In genomic region chr1:192078406-192078805, GRCm38 (mm10) we compare ENCODE assay signal across 8 mouse cellular contexts. TPM values are rescaled to one million over a fixed set of nuclear protein-coding genes. Genes with fewer than 3 reads are reported as not detected.
DNase-seq lines count a peak whose midpoint lies in the region; ATAC-seq and TF ChIP-seq lines count a peak whose summit lies in the region.

No protein-coding gene starts in this region.

- TF ChIP-seq RAD21 in MEL (IDR thresholded peaks at IDR 0.05; ENCODE audit: low read depth, low read length) = no peak

- H3K9me3 ChIP-seq in MEL (replicated peaks; ENCODE audit: insufficient read depth, low read length) = no peaks in the 10 kb centered on the region
- peaks cover 14% of the 10 kb centered on the region for H3K9me3 ChIP-seq in heart, embryonic 15.5 days (replicated peaks)
- H3K9me3 ChIP-seq in liver, embryonic 13.5 days (replicated peaks) = peaks cover 17% of the 10 kb centered on the region

- peak overlapping the region; percentile 20; the same call in 1 of the 2 replicates for H3K9ac ChIP-seq in MEL (ENCODE audit: control insufficient read depth, low read depth, low read length, poor library complexity, severe bottlenecking)
- H3K9ac ChIP-seq in heart, embryonic 15.5 days = no peak overlapping the region
- no peak overlapping the region for H3K9ac ChIP-seq in liver, embryonic 13.5 days

- H3K27ac ChIP-seq in MEL (ENCODE audit: control insufficient read depth, low read depth, low read length) = peak overlapping the region; percentile 48
- H3K27ac ChIP-seq in heart, embryonic 15.5 days = peak overlapping the region; percentile 74
- H3K27ac ChIP-seq in liver, embryonic 13.5 days = peak overlapping the region; percentile 53
- H3K27ac ChIP-seq in small intestine, adult 2 months (ENCODE audit: insufficient read depth, low read depth, low read length) = peak overlapping the region; percentile 34

- H3K36me3 ChIP-seq in MEL (ENCODE audit: control insufficient read depth in 1 of 2, insufficient read depth in 2 of 2, low read length in 2 of 2) = peaks cover 0 to 5% of the 10 kb centered on the region in 2 experiments; a peak in 1 of 4 replicates
- peaks cover 15% of the 10 kb centered on the region; the same call in 1 of the 2 replicates for H3K36me3 ChIP-seq in heart, embryonic 15.5 days
- H3K36me3 ChIP-seq in liver, embryonic 13.5 days = peaks cover 22% of the 10 kb centered on the region
- no peaks in the 10 kb centered on the region for H3K36me3 ChIP-seq in small intestine, adult 2 months (ENCODE audit: control insufficient read depth, insufficient read depth, low read length)

- peak in 1 of 2 experiments; percentile 7; a peak in 1 of 4 replicates for TF ChIP-seq EP300 in MEL (IDR thresholded peaks at IDR 0.05; ENCODE audit: low read depth in 1 of 2, low read length in 2 of 2)

- TF ChIP-seq CTCF in MEL (IDR thresholded peaks at IDR 0.05 in 2 of 3, conservative IDR thresholded peaks at IDR 0.05 in 1 of 3; ENCODE audit: control insufficient read depth in 1 of 3, insufficient read depth in 1 of 3, low read depth in 2 of 3, low read length in 3 of 3, poor library complexity in 1 of 3, severe bottlenecking in 1 of 3) = no peak
- no peak for TF ChIP-seq CTCF in small intestine, adult 2 months (IDR thresholded peaks at IDR 0.05; ENCODE audit: extremely low read depth, insufficient read length, insufficient replicate concordance, low read depth, low read length)

- H3K4me1 ChIP-seq in MEL (ENCODE audit: control insufficient read depth in 1 of 2, insufficient read depth in 2 of 2, low read length in 2 of 2) = peaks cover 3 to 7% of the 10 kb centered on the region in 2 experiments
- peaks cover 44% of the 10 kb centered on the region for H3K4me1 ChIP-seq in heart, embryonic 15.5 days (replicated peaks)
- peaks cover 41% of the 10 kb centered on the region for H3K4me1 ChIP-seq in liver, embryonic 13.5 days (replicated peaks)
- H3K4me1 ChIP-seq in small intestine, adult 2 months (ENCODE audit: control insufficient read depth, insufficient read depth, insufficient read length, low read length) = peaks cover 25% of the 10 kb centered on the region

- H3K27me3 ChIP-seq in MEL (ENCODE audit: control insufficient read depth in 1 of 2, insufficient read depth in 2 of 2, low read length in 2 of 2) = no peaks in the 10 kb centered on the region
- H3K27me3 ChIP-seq in heart, embryonic 15.5 days = no peaks in the 10 kb centered on the region
- no peaks in the 10 kb centered on the region for H3K27me3 ChIP-seq in liver, embryonic 13.5 days
- no peaks in the 10 kb centered on the region for H3K27me3 ChIP-seq in small intestine, adult 2 months (ENCODE audit: control insufficient read depth, insufficient read depth, low read length)

- H3K4me3 ChIP-seq in MEL (ENCODE audit: control insufficient read depth in 1 of 2, insufficient read depth in 1 of 2, low read depth in 2 of 2, low read length in 2 of 2) = no peak overlapping the region
- no peak overlapping the region for H3K4me3 ChIP-seq in heart, embryonic 15.5 days
- no peak overlapping the region for H3K4me3 ChIP-seq in liver, embryonic 13.5 days (replicated peaks)
- no peak overlapping the region for H3K4me3 ChIP-seq in small intestine, adult 2 months (ENCODE audit: low read depth, low read length)

- DNase-seq in adrenal gland, postnatal 14 days = peak; percentile 51
- no peak for DNase-seq in adrenal gland, adult 8-10 months
- peak; percentile 90 for DNase-seq in MEL (ENCODE audit: low read depth, low spot score)
- no peak for DNase-seq in liver, embryonic 13.5 days
- no peak for DNase-seq in embryo, embryonic 11 days
- DNase-seq in right cerebral cortex, adult 2 months (ENCODE audit: low spot score in 2 of 2) = no peak

- TF ChIP-seq POLR2A in MEL (IDR thresholded peaks at IDR 0.05; ENCODE audit: control insufficient read depth in 1 of 2, insufficient read depth in 1 of 2, low read depth in 1 of 2, low read length in 2 of 2, poor library complexity in 1 of 2) = peak in 1 of 2 experiments; percentile 49; a peak in 2 of 4 replicates
- no peak for TF ChIP-seq POLR2A in small intestine, adult 2 months (IDR thresholded peaks at IDR 0.05; ENCODE audit: low read depth, low read length)

- no peak overlapping the region for H3K4me2 ChIP-seq in heart, embryonic 15.5 days
- no peak overlapping the region for H3K4me2 ChIP-seq in liver, embryonic 13.5 days

- no peaks in the 10 kb centered on the region for H3K79me2 ChIP-seq in MEL (ENCODE audit: control insufficient read depth, insufficient read depth, low read length, poor library complexity)

- WGBS in heart, embryonic 15.5 days = 48% methylated on average over 3 of the region's 3 CpGs
- WGBS in liver, embryonic 13.5 days (ENCODE audit: insufficient replicate concordance) = 10% methylated on average over 3 of the region's 3 CpGs
- WGBS in small intestine, adult 2 months = 57% methylated on average over 3 of the region's 3 CpGs

- peak; percentile 56 for ATAC-seq in heart, embryonic 15.5 days (replicated peaks; ENCODE audit: insufficient number of reproducible peaks, insufficient read depth, low FRiP score, low read depth)
- ATAC-seq in liver, embryonic 13.5 days (ENCODE audit: low read depth) = peak; percentile 61

TF ChIP-seq in MEL, 35 proteins besides CTCF, POLR2A, EP300 and RAD21:
- TF ChIP-seq USF1 (IDR thresholded peaks at IDR 0.05; ENCODE audit: low read depth, low read length) (no peak), ELF1 (IDR thresholded peaks at IDR 0.05; ENCODE audit: low read depth, low read length) (0 out of 2 replicates have a peak, but pooled peaks have one; percentile 31), MYC (IDR thresholded peaks at IDR 0.05; ENCODE audit: low read depth, low read length) (no peak), MEF2A (IDR thresholded peaks at IDR 0.05; ENCODE audit: extremely low read depth, insufficient replicate concordance, low read depth, low read length, poor library complexity, severe bottlenecking) (no peak), UBTF (IDR thresholded peaks at IDR 0.05; ENCODE audit: borderline replicate concordance, insufficient read depth, low read depth, low read length) (peak; percentile 78; the same call in 1 of the 2 replicates), ZC3H11A (IDR thresholded peaks at IDR 0.05; ENCODE audit: low read depth, low read length) (no peak), E2F4 (IDR thresholded peaks at IDR 0.05; ENCODE audit: borderline replicate concordance, low read depth, low read length) (no peak), POLR2AphosphoS5 (IDR thresholded peaks at IDR 0.05; ENCODE audit: borderline replicate concordance, low read depth, low read length) (no peak), TCF12 (IDR thresholded peaks at IDR 0.05; ENCODE audit: low read depth, low read length) (no peak), NRF1 (IDR thresholded peaks at IDR 0.05; ENCODE audit: insufficient read depth, low read depth, low read length, poor library complexity, severe bottlenecking) (no peak), TBP (IDR thresholded peaks at IDR 0.05; ENCODE audit: low read depth, low read length) (peak; percentile 84)

RNA-seq across cellular contexts. Expression of gene Traf5, which starts 14.0 kb away (rescaled TPM):
- total RNA-seq in adrenal gland, postnatal 14 days (2021) = 6.9 and 13.4 TPM in 2 replicates
- total RNA-seq in adrenal gland, adult 8-10 months (2022) = 10 to 100 TPM in 1 of 4 experiments, 1 to 10 TPM in 3; 4.5 to 15.4 (median 7.7) TPM
- total RNA-seq in MEL (2012; rRNA removed) = 3.5 and 4.0 TPM in 2 replicates
- polyA plus RNA-seq in MEL (2012; ENCODE audit: insufficient read depth in 1 of 2, insufficient read length in 2 of 2, low read depth in 1 of 2, low replicate concordance in 2 of 2, missing spikeins in 1 of 2) = 1 to 10 TPM in 1 of 2 experiments, not detected in 1; 7.3 TPM
- polyA plus RNA-seq in heart, embryonic 15.5 days (2015; fragmentation: Nextera tagmentation; extraction: Ambion mirVana) = 13.6 and 19.2 TPM in 2 replicates
- polyA plus RNA-seq in liver, embryonic 13.5 days (2015; fragmentation: Nextera tagmentation; extraction: Ambion mirVana) = 8.1 and 9.0 TPM in 2 replicates
- polyA plus RNA-seq in small intestine, adult 2 months (2012; rRNA removed) = 5.0 and 9.7 TPM in 2 replicates

RNA-seq across cellular contexts. Expression of gene Rcor3, which starts 59.5 kb away (rescaled TPM):
- total RNA-seq in adrenal gland, postnatal 14 days (2021) = 26.9 and 32.8 TPM in 2 replicates
- total RNA-seq in adrenal gland, adult 8-10 months (2022) = 10 to 100 TPM; 22.5 to 35.7 (median 28.8) TPM
- total RNA-seq in MEL (2012; rRNA removed) = 5.0 and 6.7 TPM in 2 replicates
- 10 to 100 TPM in 1 of 2 experiments, not detected in 1; 15.5 TPM for polyA plus RNA-seq in MEL (2012; ENCODE audit: insufficient read depth in 1 of 2, insufficient read length in 2 of 2, low read depth in 1 of 2, low replicate concordance in 2 of 2, missing spikeins in 1 of 2)
- 31.1 and 32.4 TPM in 2 replicates for polyA plus RNA-seq in heart, embryonic 15.5 days (2015; fragmentation: Nextera tagmentation; extraction: Ambion mirVana)
- 9.0 and 9.5 TPM in 2 replicates for polyA plus RNA-seq in liver, embryonic 13.5 days (2015; fragmentation: Nextera tagmentation; extraction: Ambion mirVana)
- polyA plus RNA-seq in small intestine, adult 2 months (2012; rRNA removed) = 19.9 and 38.0 TPM in 2 replicates

Comparison
In these comparisons a context has a peak if more than half of its experiments do, and no peak if none do; other contexts are left out.
1. DNase-seq: peak in adrenal gland, postnatal 14 days (single experiment) and MEL (single experiment); none in adrenal gland, adult 8-10 months (single experiment), liver, embryonic 13.5 days (single experiment), embryo, embryonic 11 days (single experiment) and right cerebral cortex, adult 2 months (0 of 2).
2. Peak in every context shown above with its lines, with median percentiles within 50 percentile points of each other: H3K27ac ChIP-seq.